Mouse (Mus musculus): ENCODE measurements around the gene Acat2.
"Not testable (repeated sequence)": the region's sequence is repeated elsewhere in the genome, so short reads cannot be mapped to it uniquely, and the experiment has no call there.

DNA sequence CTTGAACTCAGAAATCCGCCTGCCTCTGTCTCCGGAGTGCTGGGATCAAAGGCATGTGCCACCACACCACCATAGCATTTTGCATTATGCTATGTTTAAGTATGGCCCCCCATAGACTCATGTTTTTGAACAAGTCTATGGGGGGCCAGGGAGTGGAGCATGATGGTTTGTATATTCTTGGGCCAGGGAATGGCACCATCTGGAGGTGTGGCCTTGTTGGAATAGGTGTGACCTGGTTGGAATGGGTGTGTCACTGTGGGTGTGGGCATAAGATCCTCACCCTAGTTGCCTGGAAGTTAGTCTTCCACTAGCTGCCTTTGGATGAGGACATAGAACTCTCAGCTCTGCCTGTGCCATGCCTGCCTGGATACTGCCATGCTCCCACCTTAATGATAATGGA, 46.0 kb upstream of the Acat2 start, which contains the start of gene Sod2:
- not testable (repeated sequence) for TF ChIP-seq CTCF (IDR thresholded peaks at IDR 0.05; ENCODE audit: borderline replicate concordance, insufficient read depth, low read length); POLR2A (IDR thresholded peaks at IDR 0.05; ENCODE audit: low read depth, low read length)

All from embryonic fibroblast, embryonic 13.5 days (primary cell).